Mouse (Mus musculus) fibroblast of lung, adult 2 months (primary cell): ENCODE measurements around the gene Usp33.
A peak's percentile ranks its signal among the peaks of the same experiment; 100 is the strongest.
"Not testable (repeated sequence)": the region's sequence is repeated elsewhere in the genome, so short reads cannot be mapped to it uniquely, and the experiment has no call there.

Source experiments
- DNase-seq: peaks from one replicate; pipeline ENCODE4 v3.0.0-alpha.2; 2011; ENCODE audit warnings: low read depth

Gene Usp33

DNA sequence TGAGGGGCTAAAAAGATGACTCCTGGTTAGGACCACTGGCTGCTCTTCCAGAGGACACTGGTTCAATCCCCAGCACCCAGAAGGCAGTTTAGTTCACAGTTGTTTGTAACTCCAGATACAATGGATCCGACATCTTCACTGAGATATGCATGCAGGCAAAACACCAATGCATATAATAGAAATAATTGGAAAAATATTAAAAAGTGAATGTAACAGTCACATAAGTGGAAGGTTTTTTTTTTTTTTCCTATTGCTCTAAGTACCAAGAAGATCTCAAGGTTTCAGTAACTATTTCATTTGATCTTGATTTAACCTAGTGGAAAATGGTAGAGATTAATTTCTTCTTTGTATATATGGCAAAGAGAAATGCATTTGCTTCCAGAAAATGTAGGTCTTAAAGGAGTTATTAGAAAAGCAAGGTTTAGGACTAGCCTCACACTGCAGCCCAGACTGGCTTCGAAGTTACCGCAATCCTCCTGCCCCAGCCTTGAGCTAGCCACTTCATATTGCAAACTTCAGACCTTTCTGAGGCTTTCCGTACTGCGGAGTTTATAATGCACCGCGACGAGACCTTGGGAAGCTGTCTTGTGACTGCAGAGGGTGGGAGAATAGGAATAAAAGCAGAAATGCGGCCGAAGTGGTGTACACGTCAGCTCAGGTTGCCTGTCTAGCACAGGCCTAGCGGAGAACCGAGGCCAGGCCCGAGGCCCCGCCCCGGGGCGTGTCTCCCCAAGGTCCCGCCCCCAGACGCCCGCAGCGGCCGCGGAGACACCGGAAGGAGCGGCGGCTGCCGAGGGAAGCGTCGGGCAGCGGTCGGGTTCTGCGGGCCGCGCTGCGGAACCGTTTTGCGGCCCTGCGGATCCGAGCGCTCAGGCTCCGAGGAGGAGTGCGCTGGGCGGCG lies at the start of gene Usp33:
Gene Usp33 (plus strand): TSS at position 747 of the 901 bp plus-strand sequence.
- DNase-seq: peak; percentile 68

DNA sequence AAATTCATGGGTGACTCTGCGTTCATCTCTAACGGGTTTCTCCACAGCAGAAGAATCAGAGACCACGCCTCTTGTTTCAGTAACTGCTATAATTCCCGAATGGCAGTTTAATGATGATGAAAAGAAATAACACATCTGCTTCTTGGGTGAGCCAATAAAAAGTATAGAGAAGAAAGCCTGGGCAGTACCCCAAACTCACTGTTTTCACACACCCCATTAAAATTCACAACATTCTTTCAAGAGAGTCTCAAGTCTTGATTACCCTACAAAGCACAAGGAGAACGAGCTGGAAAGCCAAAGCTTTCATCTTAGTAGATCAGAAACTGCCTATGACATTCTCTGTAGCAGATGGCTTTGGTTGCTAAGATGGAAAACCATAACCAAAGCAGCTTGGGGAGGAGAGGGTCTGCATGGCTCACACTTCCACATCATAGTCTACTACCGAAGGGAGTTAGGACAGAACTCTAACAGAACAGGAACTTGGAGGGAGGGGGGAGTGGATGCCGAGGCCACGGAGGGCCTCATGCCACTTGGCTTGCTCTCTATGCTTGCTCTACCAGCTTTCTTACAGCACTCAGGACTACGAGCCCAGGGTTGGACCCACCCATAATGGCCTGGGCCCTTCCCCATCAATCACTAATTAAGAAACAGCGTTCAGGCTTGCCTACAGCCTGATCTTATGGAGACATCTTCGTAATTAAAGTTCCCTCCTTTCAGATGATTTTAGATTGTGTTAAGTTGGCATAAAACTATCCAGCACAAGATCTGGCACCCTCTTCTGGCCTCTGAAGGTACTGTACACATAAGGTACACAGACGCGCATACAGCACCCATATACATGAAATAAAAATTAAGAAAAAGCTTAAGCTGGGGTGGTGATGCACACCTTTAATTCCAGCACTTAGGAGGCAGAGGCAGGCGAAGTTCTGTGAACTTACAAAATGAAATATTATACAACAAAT lies 45.6 kb upstream of the Usp33 start:
- DNase-seq: no peak

DNA sequence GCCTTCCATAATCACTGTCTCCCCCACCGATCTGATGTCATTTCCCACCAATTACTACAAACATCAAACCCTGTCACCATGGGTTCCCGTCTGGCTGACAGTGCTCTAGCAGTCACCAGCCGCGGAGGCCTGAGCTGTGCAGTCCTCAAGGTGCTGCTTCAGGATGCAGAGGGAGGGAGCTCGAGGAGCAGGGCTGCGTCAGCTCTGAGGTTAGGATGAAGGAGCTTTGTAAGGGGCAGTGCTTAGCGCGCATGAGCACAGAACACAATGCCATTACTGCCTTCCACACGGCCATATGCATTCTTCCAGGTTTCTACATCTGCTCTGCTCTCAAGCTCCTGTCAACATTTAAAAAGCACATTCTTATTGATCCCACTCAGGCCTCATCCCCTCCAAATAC lies 43.3 kb upstream of the Usp33 start:
- DNase-seq: no peak

DNA sequence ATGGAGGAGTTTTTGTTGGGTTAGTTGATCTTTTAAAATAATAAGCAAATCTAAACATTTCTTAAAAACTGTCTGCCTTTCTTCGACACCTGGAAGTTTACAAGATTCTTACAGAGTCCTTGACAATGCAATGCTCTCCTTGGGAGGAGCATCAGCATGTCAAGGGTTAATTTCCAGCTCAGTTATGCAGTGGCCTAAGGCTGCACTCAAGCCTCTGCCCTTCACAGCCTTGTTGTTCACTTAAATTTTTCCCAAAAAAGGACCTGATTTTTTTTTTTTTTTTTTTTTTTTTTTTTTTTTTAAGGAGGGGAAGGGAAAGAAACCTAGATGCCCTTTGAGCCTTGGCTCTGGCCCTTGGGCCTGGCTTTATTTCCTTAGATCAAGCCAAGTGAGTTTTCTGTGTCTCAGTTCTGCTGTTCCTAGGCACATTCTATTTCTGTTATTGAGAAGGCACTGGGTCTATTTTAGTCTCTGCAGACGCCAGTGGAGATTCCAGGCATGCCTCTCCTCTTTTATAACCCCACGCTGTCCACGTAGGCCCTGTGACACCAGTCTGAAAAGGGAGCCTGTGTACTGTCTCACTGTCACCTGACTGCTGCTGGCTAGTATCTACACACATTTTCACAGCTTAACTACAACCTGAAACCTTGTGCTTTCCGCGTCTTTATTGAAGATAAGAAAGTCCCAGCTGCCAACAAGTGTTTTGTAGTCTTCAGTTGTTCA lies 42.0 kb upstream of the Usp33 start:
- DNase-seq: no peak

DNA sequence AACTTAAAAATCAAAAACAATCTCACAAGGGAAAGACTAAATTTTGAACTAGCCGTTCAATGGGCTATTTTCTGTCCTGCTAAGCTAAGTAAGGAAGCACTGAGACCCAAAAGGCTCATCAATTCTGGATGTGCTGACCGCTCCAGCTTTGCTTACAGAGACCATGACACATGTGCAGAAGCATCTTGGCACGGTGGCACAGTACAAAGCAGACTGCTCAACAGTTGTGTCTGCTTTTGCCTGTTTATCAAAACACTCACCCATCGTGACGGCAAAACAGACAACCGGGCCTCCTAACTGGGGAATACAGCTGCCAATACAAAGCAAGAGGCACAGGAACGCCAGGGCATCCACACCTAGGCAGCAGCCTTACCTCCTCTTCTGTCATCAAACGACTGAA lies 41.2 kb upstream of the Usp33 start:
- no peak for DNase-seq

DNA sequence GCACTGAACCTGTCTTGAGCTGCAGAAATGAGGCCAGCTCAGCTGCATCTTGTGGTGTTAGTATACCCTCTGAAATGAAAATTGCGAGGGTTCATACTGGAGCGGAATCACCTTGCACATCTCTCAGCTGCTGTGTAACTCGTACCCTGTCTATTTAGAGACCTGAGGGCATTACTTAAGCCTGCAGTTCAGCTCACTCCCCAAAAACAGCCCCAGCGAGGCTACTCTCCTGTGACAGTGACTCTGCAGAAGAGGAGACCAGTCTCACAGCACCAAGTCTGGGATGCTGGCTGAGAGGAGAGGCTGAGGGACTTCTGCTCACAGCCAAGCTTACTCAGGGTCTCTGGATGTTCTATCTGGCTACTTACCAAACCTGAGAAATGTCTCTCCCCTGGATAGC lies 40.3 kb upstream of the Usp33 start:
- DNase-seq: no peak

DNA sequence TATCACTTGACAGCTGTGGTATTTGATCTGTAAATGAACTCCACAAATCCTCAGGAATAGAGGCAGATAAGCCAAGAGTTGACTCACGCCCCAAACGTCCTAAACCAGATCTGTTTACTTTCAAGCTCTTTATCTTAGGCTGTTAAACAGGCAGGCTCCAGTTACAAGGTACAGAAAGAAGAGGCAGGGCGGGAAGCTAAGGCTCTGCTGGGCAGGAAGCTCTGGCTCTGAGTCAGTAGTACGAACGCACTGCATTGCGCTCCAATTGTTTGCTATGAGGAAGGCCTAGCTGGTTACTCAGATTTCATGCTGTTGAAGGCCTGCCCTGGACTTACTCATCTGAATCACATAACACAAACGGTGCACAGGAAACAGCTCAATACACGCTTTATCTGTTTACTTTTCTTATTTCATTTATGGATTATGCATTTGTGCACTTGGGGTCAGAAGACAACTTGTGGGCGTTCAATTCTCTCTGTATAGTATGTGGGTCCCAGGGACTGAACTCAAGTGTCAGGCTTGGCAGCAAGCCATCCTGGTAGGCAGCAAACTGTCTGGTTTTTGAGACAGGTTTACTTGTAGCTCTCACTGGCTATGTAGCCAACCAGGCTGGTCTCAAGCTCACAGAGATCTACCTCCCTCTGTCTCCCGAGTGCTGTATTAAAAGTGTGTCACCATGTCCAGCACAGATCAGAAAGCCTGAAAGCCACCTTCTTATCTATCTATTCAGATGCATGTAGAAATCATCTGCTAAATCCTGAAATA lies 37.6 kb upstream of the Usp33 start:
- peak; percentile 63 for DNase-seq

DNA sequence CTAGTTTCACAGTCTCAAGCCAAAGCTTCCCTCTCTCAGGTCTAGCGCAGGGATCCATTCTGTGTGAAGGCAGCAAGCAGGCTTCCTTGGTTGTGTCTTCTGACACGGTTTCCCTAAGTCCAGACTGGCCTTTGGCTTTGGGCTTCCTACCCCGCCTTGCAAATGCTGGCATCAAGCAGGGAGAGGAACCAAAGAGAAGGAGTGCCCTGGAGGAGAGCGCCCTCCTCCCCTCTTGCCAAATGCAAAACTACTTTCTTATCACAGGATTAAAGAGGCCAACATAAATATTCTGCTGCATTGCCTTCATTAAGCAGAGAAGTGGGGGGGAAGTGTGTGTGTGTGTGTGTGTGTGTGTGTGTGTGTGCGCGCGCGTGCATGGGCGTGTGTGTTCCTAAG lies 37.0 kb upstream of the Usp33 start:
- no peak for DNase-seq

DNA sequence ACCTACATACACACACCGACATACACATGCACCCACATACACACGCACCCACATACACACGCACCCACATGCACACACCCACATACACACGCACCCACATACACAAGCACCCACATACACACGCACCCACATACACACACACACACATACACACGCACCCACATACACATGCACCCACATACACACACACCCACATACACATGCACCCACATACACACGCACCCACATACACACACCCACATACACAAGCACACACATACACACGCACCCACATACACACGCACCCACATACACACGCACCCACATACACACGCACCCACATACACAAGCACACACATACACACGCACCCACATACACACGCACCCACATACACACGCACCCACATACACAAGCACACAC lies 31.6 kb upstream of the Usp33 start:
- DNase-seq: not testable (repeated sequence)

DNA sequence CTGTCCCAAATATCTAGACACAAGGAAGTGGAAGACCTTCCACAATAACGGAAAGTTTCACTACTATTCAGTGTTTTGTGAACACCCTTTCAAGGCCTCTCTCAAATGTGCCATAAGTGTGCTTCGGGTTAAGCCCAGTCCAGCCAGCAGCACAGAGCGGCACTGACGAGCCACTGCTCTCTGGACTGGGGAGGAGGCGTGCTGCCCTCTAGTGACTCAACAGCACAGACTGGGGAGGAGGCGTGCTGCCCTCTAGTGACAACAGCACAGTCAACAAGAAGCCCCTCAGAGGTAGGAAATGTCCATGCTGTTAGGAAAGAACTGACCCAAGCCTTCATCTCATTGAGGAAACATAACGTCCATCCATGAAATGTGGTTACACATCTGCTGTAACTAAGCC lies 30.7 kb upstream of the Usp33 start:
- DNase-seq: peak; percentile 74

DNA sequence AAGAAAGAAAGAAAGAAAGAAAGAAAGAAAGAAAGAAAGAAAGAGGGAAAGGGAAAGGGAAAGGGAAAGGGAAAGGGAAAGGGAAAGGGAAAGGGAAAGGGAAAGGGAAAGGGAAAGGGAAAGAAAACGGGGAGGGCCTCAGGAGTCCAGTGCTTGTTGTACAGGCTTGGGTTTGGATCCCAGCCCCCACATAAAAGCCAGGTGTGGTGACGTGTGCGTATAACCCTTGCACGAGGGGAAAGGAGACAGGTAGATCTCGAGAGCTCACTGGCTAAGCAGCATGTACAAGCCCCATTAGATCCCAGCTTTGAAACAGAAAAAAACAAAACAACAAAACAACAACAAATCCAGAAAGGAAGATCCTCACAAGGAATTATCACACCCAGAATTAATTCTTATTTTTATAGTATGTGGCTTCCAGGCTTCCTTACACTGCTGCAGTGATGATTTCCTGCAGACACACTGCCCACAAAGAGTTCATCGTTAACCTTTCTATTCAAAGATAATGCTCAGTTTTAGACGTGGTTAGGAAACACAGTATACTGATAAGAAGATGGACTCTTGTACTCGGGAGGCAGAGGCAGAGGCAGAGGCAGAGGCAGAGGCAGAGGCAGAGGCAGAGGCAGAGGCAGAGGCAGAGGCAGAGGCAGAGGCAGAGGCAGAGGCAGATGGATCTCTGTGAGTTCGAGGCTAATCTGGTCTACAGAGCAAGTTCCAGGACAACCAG lies 29.7 kb upstream of the Usp33 start:
- DNase-seq: not testable (repeated sequence)

DNA sequence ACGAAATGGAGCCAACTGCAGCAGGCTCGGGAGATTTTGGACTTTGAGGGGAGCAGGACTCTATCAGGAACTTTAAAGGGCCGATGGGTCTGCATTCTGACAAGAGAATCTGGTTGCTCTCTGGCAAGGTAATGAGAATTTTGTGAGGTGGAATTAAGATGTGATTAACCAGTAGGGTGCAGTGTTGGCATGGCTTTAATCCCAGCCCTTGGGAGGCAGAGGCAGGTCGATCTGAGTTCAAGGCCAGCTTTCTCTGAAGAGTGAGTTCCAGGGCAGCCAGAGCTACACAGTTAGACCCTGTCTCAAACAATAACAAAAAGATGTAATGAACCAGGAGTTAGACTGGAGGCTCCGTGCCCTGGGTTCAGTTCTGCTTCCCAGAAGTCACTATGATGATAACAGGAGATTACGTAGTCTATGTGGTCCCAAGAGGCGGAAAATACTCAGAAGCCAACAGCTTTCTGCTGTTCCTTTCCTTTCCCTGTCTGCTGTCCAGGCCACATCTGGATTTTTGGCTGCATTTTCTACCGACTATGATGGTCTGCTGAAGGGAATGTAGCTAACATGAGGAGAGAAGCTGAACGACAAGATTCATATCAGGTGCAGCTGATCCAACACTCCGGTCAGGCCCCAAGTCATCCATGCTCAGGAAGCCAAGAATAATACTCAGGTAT lies 25.2 kb upstream of the Usp33 start:
- no peak for DNase-seq

DNA sequence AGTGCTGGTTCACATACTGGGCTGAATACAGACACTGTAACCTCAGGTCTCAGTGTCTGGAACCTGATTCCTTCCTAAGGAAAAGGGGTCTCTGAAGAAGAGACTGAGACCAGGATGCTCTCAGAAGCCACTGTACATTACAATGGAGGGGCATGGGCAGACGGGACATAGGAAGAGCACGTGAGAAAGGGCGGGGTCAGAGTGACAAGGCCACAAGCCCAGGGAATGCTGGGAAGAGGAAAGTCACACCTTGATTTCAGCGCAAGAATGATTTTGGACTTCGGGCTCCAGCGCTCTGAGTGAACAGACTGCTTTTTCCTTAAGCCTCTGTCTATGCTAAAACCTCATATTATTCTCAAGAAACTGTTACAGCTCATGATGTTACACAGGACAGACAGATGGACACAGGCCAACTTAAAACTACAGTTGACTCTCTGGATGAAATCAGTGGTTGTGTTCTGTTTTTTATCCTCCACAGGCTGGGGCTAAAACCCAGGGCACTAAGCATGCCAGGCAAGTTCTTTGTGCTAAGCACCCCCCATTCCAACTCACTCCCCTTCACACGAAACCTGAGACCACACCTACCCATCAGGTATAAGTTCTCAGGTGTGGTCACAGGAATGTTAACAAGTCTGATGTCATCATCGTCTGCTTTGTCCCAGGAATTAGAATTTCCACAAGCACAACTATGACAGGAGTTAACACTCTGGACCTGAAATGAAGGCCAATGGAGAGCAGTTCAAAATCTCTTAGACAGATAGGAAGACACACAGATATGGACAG lies 24.3 kb upstream of the Usp33 start:
- no peak for DNase-seq

DNA sequence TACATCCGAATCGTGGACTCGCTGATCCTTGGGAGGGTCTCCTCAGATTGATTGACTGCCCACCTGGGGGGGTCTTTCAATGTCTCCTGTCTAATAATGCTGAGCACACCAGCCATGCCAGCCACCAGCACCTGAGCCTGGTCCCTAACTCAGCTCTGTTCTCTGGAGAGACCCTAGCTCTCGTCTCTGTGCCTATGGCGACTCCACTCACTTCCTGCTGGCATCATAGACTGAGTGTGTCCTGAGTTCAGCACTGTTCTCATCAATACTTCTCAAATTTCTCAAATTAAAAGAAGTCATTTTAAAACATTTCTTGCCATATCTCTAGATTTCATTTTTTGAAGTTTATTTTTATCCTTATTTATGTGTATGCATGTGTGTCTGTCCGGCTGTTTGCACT lies 14.2 kb upstream of the Usp33 start:
- no peak for DNase-seq

DNA sequence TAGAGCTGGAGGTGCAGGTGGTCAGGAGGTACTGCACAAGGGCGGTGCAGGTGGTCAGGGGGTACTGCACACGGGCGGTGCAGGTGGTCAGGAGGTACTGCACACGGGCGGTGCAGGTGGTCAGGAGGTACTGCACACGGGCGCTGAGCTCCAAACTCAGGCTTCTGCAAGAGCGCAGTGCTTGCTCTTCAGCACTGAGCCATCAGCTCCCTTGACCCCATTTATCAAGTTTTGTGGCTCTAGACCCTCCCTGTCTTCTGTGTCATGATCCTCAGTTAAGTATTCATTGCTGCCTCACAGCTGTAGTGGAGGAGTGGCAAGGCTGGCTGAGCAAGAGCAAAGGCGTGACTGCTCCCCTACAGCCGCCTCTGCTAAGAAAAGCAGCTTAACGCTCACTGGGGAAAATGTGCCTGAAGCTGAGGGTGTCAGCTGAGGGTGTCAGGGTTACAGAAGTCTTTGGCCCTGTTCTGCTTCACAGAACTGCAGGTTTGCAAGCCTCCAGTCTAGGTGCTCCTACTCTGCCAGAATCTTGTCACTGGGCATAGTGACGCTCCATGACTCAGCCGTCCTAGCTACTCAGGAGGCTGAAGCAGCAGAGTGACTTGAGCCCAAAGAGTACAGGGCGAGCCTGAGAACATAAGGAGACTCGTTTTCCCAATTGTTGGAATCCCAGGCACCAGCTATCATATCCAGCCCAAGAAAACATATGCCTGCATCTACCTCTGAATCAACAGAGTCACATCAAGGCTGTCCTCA lies 13.6 kb upstream of the Usp33 start:
- no peak for DNase-seq

DNA sequence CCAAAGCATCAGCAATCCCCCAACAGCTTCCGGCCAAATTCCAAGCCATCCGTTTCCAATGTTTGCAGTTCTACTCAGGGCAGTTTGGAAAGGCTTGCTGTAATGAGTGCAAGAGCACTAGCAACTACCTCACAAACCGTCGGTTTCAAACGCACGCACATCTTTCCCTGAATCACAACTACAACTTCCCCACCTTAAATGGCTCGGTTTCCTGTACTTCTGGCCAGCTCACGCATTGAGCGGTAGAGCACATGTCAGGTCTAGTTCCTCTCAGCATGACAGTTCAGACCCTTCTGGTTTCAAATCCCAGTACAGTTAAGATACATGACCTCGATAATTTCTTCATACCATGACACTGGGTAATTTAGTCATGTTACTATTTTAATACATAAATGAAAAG lies 12.6 kb upstream of the Usp33 start:
- no peak for DNase-seq

DNA sequence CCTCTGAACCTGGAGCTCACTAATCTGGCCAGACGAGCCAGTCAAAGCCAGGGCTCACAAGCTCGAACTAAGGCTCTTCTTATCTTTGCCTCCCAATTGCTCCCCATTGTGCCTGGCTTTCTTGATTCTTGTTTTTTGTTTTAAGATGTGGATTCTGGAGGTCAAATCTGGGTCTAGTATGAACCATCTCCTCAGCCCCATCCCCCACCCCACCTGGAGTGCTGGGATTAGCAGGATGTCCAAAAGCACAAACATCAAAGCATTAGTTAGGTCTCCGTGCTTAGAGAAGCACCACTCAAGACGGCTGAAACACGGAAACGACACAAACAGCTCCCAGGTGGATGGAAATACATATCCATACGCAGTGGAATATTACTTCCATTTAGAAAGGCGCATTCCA lies 10.2 kb upstream of the Usp33 start:
- DNase-seq: no peak

DNA sequence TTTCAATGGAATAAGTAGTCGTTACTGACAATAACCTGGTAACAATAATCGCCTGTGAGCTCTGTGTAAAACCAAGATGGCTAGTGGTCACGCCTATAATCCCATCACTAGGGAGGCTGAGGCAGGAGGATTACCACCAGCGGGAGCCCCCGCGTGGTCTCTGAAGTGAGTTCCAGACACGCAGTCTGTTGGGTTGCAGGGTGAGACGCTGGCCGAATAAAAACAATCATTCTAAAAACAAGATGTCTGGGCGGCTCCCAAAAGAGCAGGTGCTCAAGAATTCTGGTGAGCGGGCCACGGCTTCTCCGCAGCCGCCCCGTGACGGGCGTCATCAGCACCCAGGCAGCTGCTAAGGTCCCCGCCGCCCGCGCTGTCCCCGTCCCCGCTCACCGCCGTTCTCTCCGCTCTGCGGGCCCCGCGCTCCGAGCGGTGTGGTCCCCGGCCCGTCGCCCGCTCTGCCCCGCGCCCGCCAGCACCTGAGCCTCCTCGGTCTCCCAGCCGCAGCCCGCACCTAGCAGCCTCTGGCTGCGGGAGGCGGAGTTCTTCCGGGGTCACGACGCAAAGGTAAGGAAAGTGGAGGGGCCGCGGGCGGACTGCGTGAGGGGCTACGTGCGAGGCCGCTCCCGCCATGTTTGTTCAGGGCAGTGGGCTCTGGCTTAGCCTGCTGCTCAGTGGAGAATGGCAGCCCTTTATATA lies 6.3 kb upstream of the Usp33 start, which contains the start of gene Miga1:
Gene Miga1 (minus strand): TSS at position 546 of the 696 bp plus-strand sequence.
- no peak for DNase-seq
